Mouse (Mus musculus): ENCODE data around the gene Chchd3.

GRCm38 (mm10) chr6:33042880-33043279 is 17.2 kb downstream of the Chchd3 start:
- TF ChIP-seq CEBPB (IDR thresholded peaks at IDR 0.05; ENCODE audit: insufficient read depth, poor library complexity, severe bottlenecking) = no peak
- TF ChIP-seq TCF3 (IDR thresholded peaks at IDR 0.05; ENCODE audit: insufficient read length, low read depth) = no peak
- TF ChIP-seq POLR2A (IDR thresholded peaks at IDR 0.05; ENCODE audit: insufficient read length, low read depth) = no peak
- no peak for TF ChIP-seq USF1 (IDR thresholded peaks at IDR 0.05; ENCODE audit: low read depth)
- TF ChIP-seq E2F4 (IDR thresholded peaks at IDR 0.05; ENCODE audit: insufficient read depth) = no peak
- TF ChIP-seq TCF12 (IDR thresholded peaks at IDR 0.05; ENCODE audit: insufficient read depth, poor library complexity, severe bottlenecking) = no peak
- peak in 1 of 3 experiments; percentile 28 for TF ChIP-seq MYOD1 (IDR thresholded peaks at IDR 0.05; ENCODE audit: control insufficient read depth in 1 of 3, insufficient read length in 2 of 3, low read depth in 2 of 3)
- TF ChIP-seq MAX (IDR thresholded peaks at IDR 0.05; ENCODE audit: low read depth) = no peak
- TF ChIP-seq REST (IDR thresholded peaks at IDR 0.05; ENCODE audit: insufficient read depth, insufficient read length) = no peak
- TF ChIP-seq SRF (IDR thresholded peaks at IDR 0.05; ENCODE audit: control insufficient read depth, insufficient read length, low read depth) = no peak
- TF ChIP-seq MYOG (IDR thresholded peaks at IDR 0.05; ENCODE audit: control insufficient read depth in 1 of 3, insufficient read depth in 1 of 3, insufficient read length in 2 of 3, low read depth in 2 of 3) = peak in 2 of 3 experiments; percentile 21 to 71
- no peak for TF ChIP-seq POLR2AphosphoS2 (IDR thresholded peaks at IDR 0.05; ENCODE audit: insufficient read length, low read depth)
